Mouse (Mus musculus): ENCODE measurements around the gene Abcf2. TPM values are rescaled to one million over a fixed set of nuclear protein-coding genes. Genes with fewer than 3 reads are reported as not detected.

Abcf2 gene
- polyA plus RNA-seq, 1 experiment: 86.2 TPM

- peak in 1 of 2 experiments; percentile 62 for DNase-seq (ENCODE audit: extremely low spot score in 1 of 2, low spot score in 1 of 2)
These were observed 25.6 kb upstream of the Abcf2 start for GRCm38 (mm10) chr5:24602751-24603343.

GRCm38 (mm10) chr5:24601911-24602750, 24.9 kb upstream of the Abcf2 start:
- no peak for DNase-seq (ENCODE audit: extremely low spot score in 1 of 2, low spot score in 1 of 2)

- DNase-seq (ENCODE audit: extremely low spot score in 1 of 2, low spot score in 1 of 2): no peak
These were observed 24.0 kb upstream of the Abcf2 start for GRCm38 (mm10) chr5:24601071-24601835.

DNA sequence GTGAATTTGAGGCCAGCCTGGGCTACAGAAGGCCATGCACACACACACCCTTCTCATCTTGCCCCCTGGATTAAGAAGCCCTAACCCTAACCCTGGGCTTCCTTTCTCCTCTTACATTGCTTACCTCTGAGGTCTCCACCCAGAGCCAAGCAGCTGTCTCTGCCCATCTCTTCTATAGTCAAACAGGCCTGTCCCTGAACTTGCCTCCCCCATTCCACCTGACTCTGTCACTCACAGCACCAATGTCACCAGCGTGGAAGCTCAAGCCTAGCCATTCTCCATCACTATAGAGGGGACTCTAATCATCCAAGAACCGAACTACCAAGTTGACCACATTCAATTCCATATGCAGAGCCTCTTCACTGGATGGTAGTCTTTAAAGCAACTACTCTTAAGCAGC, 23.0 kb upstream of the Abcf2 start:
- DNase-seq (ENCODE audit: extremely low spot score in 1 of 2, low spot score in 1 of 2): no peak

DNA sequence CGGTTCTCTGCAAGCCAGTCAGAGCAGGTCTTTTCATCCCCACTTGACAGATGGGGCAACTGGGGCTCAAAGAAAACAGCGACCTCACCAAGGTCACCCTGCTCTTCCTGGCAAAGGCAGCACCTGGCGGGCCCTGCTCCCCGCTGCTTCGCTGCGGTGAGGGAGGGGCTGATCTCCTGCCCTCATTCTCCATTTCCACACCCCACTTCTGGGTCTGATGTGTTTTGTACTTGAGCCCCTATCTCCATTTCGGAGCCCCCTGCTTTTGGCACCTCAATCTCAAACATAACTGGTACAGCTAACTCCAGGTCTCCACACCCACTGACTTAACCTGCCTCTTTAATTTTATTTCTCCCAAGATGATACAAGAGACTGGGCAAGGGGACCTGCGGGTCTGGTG, 21.9 kb upstream of the Abcf2 start:
- no peak for DNase-seq (ENCODE audit: extremely low spot score in 1 of 2, low spot score in 1 of 2)

- DNase-seq (ENCODE audit: extremely low spot score in 1 of 2, low spot score in 1 of 2): no peak
These were observed 21.3 kb upstream of the Abcf2 start for GRCm38 (mm10) chr5:24598570-24599006.

- DNase-seq (ENCODE audit: extremely low spot score in 1 of 2, low spot score in 1 of 2): no peak
These were observed 20.8 kb upstream of the Abcf2 start for GRCm38 (mm10) chr5:24597901-24598569.

DNA sequence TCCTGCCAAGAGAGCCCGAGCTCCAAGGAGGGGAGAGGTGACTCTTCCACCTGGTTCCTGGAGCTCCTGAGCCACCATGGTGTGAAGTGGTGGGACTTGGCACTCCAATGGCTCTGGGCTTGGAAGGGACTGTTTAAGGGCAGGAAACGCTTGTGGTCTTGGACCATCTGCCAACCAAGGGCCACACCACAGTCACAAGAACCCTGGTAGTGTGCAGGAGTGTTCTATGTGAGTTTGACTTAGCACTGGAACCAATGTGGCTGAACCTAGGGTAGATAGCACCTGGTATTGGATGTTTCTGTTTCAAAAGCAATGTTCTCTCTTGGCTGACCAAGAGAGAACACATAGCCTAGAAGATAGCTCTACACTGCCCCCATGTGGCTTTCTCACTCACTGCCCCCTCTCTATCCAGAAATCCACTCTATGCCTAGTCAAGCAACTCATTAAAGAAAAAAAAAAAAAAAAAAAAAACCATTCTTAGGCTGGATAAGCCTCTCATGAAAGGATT, 20.0 kb upstream of the Abcf2 start:
- DNase-seq (ENCODE audit: extremely low spot score in 1 of 2, low spot score in 1 of 2): peak; percentile 77 to 92

GRCm38 (mm10) chr5:24596519-24597171, 19.4 kb upstream of the Abcf2 start:
- peak; percentile 78 to 87 for DNase-seq (ENCODE audit: extremely low spot score in 1 of 2, low spot score in 1 of 2)

DNA sequence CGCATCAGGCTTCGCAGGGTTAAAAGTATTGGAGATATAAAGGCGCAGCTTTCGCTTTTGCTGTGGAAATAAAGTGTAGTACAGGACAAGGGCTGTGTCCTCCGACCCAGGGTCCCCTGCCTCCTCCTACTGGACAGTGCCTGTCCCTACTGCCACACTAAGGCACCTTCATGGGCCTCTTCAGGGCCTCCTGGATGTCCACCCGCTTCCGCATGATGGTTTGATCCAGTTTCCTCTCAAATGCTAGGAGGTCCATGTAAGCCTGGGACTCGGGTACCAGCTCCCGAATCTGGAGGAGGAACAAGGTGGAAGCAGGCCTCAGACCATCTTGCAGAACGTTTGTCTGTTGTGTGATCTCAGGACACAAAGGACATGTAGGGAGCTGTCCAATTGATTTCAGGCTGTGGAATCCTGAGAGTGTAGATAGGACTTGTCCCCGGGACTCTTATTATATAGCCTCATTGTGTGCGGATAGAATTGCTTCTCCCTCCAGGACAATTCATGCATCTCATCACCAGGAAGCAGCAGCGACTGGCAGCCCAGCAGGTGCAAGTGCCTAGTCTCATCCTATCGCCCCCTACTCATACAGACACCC, 18.6 kb upstream of the Abcf2 start:
- no peak for DNase-seq (ENCODE audit: extremely low spot score in 1 of 2, low spot score in 1 of 2)

GRCm38 (mm10) chr5:24595261-24595660, 18.0 kb upstream of the Abcf2 start:
- no peak for DNase-seq (ENCODE audit: extremely low spot score in 1 of 2, low spot score in 1 of 2)

- DNase-seq (ENCODE audit: extremely low spot score in 1 of 2, low spot score in 1 of 2): no peak
These were observed 17.1 kb upstream of the Abcf2 start for GRCm38 (mm10) chr5:24594346-24594745.

DNA sequence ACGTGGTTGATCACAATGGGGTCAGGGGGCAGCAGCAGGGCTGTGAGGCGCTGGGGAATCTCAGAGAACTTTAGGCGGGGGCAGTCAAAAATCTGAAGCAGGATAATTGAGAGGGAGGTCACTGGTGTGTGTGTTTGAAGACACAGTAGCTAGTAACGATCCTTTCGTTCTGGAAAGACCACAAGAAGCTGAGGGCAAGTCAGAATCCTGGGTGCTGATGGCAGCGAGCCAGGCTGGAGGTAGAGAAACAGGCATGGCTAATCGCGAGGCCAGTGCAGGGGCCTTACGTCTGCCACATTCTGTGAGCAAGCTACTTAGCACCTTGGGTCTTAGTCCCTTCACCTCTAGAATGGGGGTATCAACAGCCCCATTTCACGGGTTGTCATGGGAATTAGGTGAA, 16.7 kb upstream of the Abcf2 start:
- DNase-seq (ENCODE audit: extremely low spot score in 1 of 2, low spot score in 1 of 2): no peak

GRCm38 (mm10) chr5:24593230-24593629, 16.0 kb upstream of the Abcf2 start:
- DNase-seq (ENCODE audit: extremely low spot score in 1 of 2, low spot score in 1 of 2): no peak

DNA sequence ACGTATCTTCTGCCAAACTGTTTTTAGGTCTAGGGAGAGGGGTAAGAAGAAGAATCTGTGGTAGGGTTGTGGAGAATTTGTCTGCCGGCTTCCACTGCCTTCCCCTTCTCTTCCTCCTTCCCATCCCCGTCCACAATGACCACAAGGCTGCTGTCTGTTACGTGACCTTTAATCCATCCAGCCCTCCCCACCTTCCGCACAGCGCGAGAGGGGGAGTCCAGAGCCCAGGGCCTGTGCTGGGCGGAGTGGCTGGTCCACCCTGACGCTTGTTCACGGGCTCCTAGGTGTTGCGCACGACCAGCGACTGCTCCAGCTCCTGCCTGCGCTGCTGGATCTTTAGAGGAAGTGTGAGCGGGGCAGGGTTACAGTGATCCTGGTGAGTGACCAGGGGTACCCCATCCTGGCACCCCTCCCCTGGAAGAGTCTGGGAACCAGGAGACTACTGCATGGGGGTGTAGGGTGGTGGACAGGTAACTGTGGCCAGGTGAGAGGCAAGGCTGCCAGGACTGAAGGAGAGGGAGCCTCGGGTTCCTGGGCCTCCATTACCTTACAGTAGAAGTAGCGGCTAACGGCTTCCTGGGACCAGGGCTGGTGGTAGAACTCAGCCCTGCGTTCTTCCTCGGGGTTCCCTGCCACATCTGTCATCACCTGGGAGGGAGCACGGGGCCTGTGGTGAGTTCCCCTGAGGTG, 15.3 kb upstream of the Abcf2 start:
- DNase-seq (ENCODE audit: extremely low spot score in 1 of 2, low spot score in 1 of 2): no peak

DNA sequence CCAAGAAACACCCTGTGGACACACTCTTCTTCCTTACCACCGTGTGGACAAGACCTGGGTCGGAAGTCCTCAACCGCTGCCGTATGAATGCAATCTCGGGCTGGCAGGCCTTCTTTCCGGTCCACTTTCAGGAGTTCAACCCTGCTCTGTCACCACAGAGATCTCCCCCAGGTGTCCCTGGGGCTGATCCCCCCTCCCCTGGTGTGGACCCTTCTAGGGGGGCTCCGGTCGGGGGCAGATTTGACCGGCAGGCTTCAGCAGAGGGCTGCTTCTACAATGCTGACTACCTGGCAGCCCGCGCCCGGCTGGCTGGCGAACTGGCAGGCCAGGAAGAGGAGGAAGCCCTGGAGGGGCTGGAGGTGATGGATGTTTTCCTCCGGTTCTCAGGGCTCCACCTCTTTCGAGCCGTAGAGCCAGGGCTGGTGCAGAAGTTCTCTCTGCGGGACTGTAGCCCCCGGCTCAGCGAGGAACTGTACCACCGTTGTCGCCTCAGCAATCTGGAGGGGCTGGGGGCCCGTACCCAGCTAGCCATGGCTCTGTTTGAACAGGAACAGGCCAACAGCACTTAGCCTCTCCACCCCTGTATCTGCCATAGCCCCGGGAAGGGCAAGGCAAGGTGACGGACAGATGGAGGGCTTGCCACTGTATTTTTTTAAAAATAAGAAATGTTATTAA, 14.7 kb upstream of the Abcf2 start:
- DNase-seq (ENCODE audit: extremely low spot score in 1 of 2, low spot score in 1 of 2): no peak

GRCm38 (mm10) chr5:24591268-24591721, 14.0 kb upstream of the Abcf2 start:
- no peak for DNase-seq (ENCODE audit: extremely low spot score in 1 of 2, low spot score in 1 of 2)
